Mouse (Mus musculus) limb, embryonic 13.5 days (tissue): ENCODE data around the gene 4930449I24Rik. TPM values are rescaled to one million over a fixed set of nuclear protein-coding genes. Genes with fewer than 3 reads are reported as not detected.
"Not testable (repeated sequence)": the region's sequence is repeated elsewhere in the genome, so short reads cannot be mapped to it uniquely, and the experiment has no call there.

Experiments used
- ATAC-seq: fragments of 200-750 bp; cut with Nextera tagmentation; 2 replicates; pipeline ENCODE4 v1.8.0; 2017; ENCODE audit warnings: low read depth, moderate number of reproducible peaks, moderate TSS enrichment; ENCODE audit not compliant: low FRiP score
- H3K27ac ChIP-seq: fragments of 300-500 bp; sonication (generic); 2 replicates; pipeline ENCODE4 v1.5.1; 2015; ENCODE audit warnings: inconsistent platforms, mild to moderate bottlenecking, moderate library complexity
- H3K27me3 ChIP-seq: fragments of 300-500 bp; sonication (generic); 2 replicates; pipeline ENCODE4 v1.6.1; 2015; ENCODE audit warnings: mild to moderate bottlenecking, inconsistent platforms
- H3K36me3 ChIP-seq: fragments of 300-500 bp; sonication (generic); 2 replicates; pipeline ENCODE4 v1.6.1; 2015; ENCODE audit warnings: inconsistent platforms, mild to moderate bottlenecking, moderate library complexity
- H3K4me1 ChIP-seq: fragments of 300-500 bp; sonication (generic); 2 replicates; pipeline ENCODE4 v1.6.1; 2015; ENCODE audit warnings: inconsistent platforms
- H3K4me2 ChIP-seq: fragments of 300-500 bp; sonication (generic); replicated peaks from 2 replicates; pipeline ENCODE4 v1.6.1; 2015; ENCODE audit warnings: inconsistent platforms, mild to moderate bottlenecking, moderate library complexity
- H3K4me3 ChIP-seq: fragments of 300-500 bp; sonication (generic); 2 replicates; pipeline ENCODE4 v1.5.1; 2015; ENCODE audit warnings: moderate library complexity, mild to moderate bottlenecking, inconsistent platforms
- H3K9ac ChIP-seq: fragments of 300-500 bp; sonication (generic); 2 replicates; pipeline ENCODE4 v1.6.1; 2015; ENCODE audit warnings: mild to moderate bottlenecking, inconsistent platforms
- H3K9me3 ChIP-seq: fragments of 300-500 bp; sonication (generic); 2 replicates; pipeline ENCODE4 v1.6.1; 2016; ENCODE audit warnings: inconsistent platforms
- WGBS: fragments of 180-500 bp; shearing (Covaris S2); methylation state at CpG from one replicate; pipeline ENCODE4 v1.1.7; 2015; 5-methylcytosine and 5-hydroxymethylcytosine counted together
- polyA plus RNA-seq: library from polyadenylated mRNA; unstranded; fragments of >200 nt; fragmentation: Nextera tagmentation; extraction: Ambion mirVana; gene quantifications from 2 replicates; pipeline ENCODE4 v1.2.1, GENCODE M21; 2015

4930449I24Rik gene
- not detected in 2 replicates for polyA plus RNA-seq

DNA sequence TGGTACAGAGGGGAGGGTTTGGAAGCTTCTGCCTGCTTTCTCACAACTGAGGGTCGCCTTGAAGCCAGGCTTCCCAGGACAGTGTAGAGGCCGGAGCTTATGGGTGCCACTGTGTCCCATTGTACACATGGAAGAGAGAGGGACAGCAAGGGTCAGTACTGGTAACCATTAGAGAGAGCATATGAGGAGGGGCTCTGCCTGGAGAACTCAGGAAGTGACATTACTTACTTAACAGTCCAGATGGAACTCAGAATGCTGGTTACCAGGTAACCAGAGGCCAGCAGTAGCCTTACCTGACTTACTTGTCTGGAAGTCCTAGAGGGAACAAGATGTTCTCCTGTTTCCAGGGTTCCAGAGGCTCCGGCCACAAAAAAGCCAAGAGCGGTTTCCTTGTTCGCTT lies at the start of gene 4930449I24Rik:
Gene 4930449I24Rik, plus strand, starts transcription at position 301 of the 400 bp plus-strand sequence.
- no CpG with 5 or more reads among the region's 5 CpGs for WGBS
- not testable (repeated sequence) for H3K36me3 ChIP-seq, H3K27ac ChIP-seq, ATAC-seq, H3K27me3 ChIP-seq, H3K4me3 ChIP-seq, H3K4me2 ChIP-seq, H3K4me1 ChIP-seq, H3K9me3 ChIP-seq, H3K9ac ChIP-seq

DNA sequence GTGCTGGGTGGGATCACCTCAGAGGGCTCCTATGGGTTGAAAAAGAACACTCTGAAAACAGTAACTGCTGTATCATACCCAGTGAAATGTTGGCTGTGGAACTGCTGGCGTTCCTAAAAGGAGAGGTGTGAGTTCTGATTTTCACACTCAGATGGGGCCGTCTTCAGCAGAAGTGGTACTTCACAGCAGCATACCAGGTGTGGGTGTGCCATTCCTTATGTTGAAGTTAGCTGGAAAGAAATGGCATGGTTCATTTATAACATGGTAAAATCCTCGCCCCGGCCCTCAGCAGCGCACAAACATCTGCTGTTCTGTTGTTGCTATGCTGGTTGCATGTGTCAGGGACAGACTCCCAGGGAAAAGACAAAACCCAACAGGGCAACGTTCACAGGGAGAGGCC lies 48.6 kb upstream of the 4930449I24Rik start:
- Histone ChIP-seq H3K9me3 (no peaks in the 10 kb centered on the region), H3K4me1 (no peaks in the 10 kb centered on the region), H3K27me3 (no peaks in the 10 kb centered on the region), H3K27ac (no peak overlapping the region), H3K36me3 (peaks cover 21% of the 10 kb centered on the region), H3K4me2 (no peak overlapping the region), H3K9ac (no peak overlapping the region), H3K4me3 (no peak overlapping the region)
- ATAC-seq, result no peak
- WGBS, result 92% methylated on average over 6 of the region's 6 CpGs

DNA sequence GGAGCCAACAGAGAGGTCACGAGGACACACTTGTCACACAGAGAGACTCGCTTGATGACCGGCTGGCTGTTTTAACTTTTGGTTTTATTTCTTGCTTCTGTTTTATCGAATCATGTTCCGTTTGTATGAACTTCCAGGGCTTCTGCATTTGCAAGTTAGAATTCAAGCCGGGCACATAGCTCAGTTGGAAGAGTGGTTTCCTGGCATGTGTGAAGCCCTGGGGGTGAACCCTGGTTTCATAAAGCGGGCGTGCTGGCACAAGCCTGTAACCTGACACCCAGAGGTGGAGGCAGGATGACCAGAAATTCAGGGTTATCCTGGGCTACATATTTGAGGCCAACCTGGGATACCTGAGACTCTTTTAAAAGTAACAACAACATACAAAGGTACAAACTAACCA lies 40.6 kb upstream of the 4930449I24Rik start:
- WGBS, result 78% methylated on average over 8 of the region's 8 CpGs
- ATAC-seq, result no peak
- H3K9me3 ChIP-seq, result no peaks in the 10 kb centered on the region

DNA sequence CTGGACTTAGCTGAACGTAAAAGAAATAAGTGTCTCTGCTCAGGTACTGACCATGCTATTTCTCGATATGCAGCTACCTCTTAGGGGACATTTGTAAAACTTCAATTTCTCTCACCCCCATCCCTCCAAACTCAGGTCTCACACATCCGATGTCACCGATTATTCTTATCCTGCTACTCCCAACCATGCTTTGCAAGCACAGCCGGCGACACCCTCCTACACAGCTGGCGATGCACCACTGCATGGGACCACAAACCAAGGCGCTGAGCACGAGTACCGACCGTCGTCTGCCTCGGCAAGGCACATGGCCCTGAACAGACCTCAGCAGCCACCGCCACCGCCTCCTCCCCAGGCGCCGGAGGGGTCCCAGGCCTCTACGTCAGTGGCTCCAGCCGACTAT lies 35.5 kb upstream of the 4930449I24Rik start:
- H3K9ac ChIP-seq, result no peak overlapping the region
- H3K27me3 ChIP-seq, result no peaks in the 10 kb centered on the region
- H3K4me2 ChIP-seq, result no peak overlapping the region
- H3K9me3 ChIP-seq, result no peaks in the 10 kb centered on the region
- 91% methylated on average over 19 of the region's 19 CpGs for WGBS
- H3K4me3 ChIP-seq, result no peak overlapping the region
- ATAC-seq, result no peak
- no peak overlapping the region for H3K27ac ChIP-seq
- peaks cover 17% of the 10 kb centered on the region; the same call in 1 of the 2 replicates for H3K36me3 ChIP-seq
- H3K4me1 ChIP-seq, result no peaks in the 10 kb centered on the region

More for the DNA sequence above, 40.6 kb upstream of the 4930449I24Rik start:
- H3K4me2 ChIP-seq, result no peak overlapping the region
- no peak overlapping the region for H3K4me3 ChIP-seq
- H3K9ac ChIP-seq, result no peak overlapping the region
- peaks cover 23% of the 10 kb centered on the region for H3K36me3 ChIP-seq
- H3K27me3 ChIP-seq, result no peaks in the 10 kb centered on the region
- no peaks in the 10 kb centered on the region for H3K4me1 ChIP-seq
- no peak overlapping the region for H3K27ac ChIP-seq

DNA sequence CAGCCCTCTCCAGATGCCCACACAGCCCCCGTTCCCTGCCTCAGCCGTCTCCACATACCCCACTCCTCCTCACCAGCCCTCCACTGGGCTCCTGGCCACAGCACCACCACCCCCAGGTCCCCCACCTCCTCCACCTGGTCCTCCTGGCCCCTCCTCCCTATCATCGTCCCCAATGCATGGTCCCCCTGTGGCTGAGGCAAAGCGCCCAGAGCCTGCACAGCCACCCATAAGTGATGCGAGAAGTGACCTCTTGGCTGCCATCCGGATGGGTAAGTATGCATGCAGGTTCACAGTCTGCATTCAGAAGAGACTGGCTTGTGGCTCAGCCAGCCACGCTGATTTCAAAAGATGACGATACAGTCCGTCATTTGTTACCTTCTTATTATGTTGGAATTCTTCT lies 33.9 kb upstream of the 4930449I24Rik start:
- Histone ChIP-seq H3K4me2 (no peak overlapping the region), H3K9ac (no peak overlapping the region)

DNA sequence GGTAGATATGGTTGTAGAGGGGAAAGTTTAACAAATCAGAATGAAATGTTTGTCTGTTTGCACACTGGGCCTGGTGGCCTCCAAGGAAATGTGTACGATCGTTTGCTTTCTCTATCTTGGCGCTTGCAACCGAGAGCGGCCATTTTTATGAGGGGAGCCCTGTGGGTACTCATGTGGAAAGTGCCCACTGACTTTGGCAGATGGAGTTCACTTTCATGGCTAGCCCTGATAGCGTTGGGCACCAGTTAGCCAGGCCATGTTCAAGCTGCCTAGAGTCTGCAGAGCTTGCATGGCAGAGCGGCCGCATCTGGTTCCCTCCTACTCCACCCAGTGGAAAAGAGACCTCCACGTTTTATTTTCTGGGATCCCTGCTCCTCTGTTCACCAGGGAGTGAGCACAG lies 31.4 kb upstream of the 4930449I24Rik start:
- peaks cover 16% of the 10 kb centered on the region; the same call in 1 of the 2 replicates for H3K36me3 ChIP-seq
- H3K9ac ChIP-seq, result no peak overlapping the region
- WGBS, result 88% methylated on average over 9 of the region's 9 CpGs
- H3K4me2 ChIP-seq, result no peak overlapping the region
- no peak for ATAC-seq
- H3K9me3 ChIP-seq, result no peaks in the 10 kb centered on the region
- H3K4me1 ChIP-seq, result no peaks in the 10 kb centered on the region
- no peaks in the 10 kb centered on the region for H3K27me3 ChIP-seq
- no peak overlapping the region for H3K27ac ChIP-seq
- no peak overlapping the region for H3K4me3 ChIP-seq

More for the DNA sequence above, 33.9 kb upstream of the 4930449I24Rik start:
- no peak overlapping the region for H3K4me3 ChIP-seq
- no peaks in the 10 kb centered on the region for H3K9me3 ChIP-seq
- H3K27ac ChIP-seq, result no peak overlapping the region
- no peaks in the 10 kb centered on the region for H3K4me1 ChIP-seq
- peaks cover 16% of the 10 kb centered on the region; the same call in 1 of the 2 replicates for H3K36me3 ChIP-seq
- H3K27me3 ChIP-seq, result no peaks in the 10 kb centered on the region
- ATAC-seq, result no peak
- WGBS, result 92% methylated on average over 9 of the region's 9 CpGs

DNA sequence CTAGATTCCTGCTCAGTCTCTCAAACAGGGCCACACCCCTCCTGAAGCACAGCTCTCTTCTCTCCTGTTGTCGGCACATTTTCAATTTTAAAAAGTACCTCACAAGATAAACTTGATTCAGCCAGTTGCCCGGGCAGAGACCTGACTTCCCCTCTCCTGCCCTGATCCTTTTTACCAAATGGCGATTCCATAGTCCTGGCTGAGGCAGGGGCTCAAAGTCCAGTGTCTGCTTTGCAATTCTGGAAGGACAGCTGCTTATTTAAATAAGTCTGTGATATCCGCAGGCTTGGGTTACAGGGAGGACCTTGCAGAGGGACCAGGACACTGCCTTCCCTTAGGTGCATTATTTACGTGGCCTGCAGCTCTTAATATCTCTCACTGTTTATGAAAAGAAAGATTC lies 30.9 kb upstream of the 4930449I24Rik start:
- Histone ChIP-seq H3K9ac (no peak overlapping the region), H3K36me3 (peaks cover 16% of the 10 kb centered on the region; the same call in 1 of the 2 replicates), H3K9me3 (no peaks in the 10 kb centered on the region), H3K4me1 (no peaks in the 10 kb centered on the region), H3K27ac (no peak overlapping the region), H3K27me3 (no peaks in the 10 kb centered on the region), H3K4me2 (no peak overlapping the region), H3K4me3 (no peak overlapping the region)
- WGBS, result 87% methylated on average over 5 of the region's 5 CpGs
- no peak for ATAC-seq

DNA sequence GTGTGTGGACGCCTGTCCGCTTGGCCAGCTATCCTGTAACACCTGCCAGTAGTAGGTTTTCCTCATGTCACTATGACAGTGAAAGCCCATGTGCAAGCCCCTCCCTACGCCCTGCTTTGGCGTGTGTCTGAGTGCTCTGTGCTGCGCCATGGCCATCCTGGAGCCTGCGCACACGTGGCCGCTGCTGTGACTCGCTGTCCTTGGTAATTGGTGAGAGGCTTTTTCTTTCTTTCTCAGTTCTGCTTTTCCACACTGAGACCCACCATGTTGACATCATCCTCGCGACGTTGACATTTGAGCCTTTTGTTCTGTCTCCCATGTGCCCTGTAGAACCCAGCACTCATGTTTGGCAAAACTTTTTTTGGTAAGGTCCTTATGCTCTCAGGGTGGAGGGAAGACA lies 30.4 kb upstream of the 4930449I24Rik start:
- no peaks in the 10 kb centered on the region for H3K4me1 ChIP-seq
- no peaks in the 10 kb centered on the region for H3K9me3 ChIP-seq
- H3K4me3 ChIP-seq, result no peak overlapping the region
- WGBS, result 91% methylated on average over 12 of the region's 12 CpGs
- no peak overlapping the region for H3K27ac ChIP-seq
- H3K27me3 ChIP-seq, result no peaks in the 10 kb centered on the region
- H3K36me3 ChIP-seq, result peaks cover 16% of the 10 kb centered on the region; the same call in 1 of the 2 replicates
- H3K4me2 ChIP-seq, result no peak overlapping the region
- no peak overlapping the region for H3K9ac ChIP-seq
- ATAC-seq, result no peak

DNA sequence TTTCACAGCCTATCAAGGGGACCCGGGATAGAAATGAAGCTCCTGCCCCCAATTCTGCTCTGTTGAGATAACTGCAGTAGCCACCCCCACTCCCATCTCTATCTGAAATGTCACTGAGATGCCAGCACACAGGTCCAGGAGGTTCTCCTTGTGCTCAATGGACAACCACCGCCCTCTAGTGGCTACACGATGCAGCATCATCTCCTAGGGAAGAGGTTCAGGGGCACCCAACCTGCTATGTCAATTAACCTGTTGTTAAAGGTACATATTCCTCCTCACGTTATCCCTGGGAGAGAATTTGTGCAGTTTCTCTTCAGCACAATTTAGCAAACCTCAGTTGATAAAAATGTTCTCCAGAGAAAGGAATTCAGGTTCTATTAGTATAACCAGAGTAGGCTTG lies 22.6 kb upstream of the 4930449I24Rik start:
- not testable (repeated sequence) for H3K4me1 ChIP-seq, H3K27me3 ChIP-seq, H3K9me3 ChIP-seq, H3K9ac ChIP-seq, H3K36me3 ChIP-seq, ATAC-seq, H3K27ac ChIP-seq, H3K4me3 ChIP-seq, H3K4me2 ChIP-seq
- WGBS, result 12% methylated on average over 4 of the region's 4 CpGs

DNA sequence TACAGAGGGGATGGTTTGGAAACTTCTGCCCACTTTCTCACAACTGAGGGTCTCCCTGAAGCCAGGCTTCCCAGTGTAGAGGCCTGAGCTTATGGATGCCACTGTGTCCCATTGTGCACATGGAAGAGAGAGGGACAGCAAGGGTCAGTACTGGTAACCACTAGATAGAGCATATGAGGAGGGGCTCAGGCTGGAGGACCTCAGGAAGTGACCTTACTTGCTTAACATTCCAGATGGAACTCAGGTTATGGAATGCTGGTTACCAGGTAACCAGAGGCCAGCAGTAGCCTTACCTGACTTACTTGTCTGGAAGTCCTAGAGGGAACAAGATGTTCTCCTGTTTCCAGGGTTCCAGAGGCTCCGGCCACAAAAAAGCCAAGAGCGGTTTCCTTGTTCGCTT lies 20.5 kb upstream of the 4930449I24Rik start, which contains the start of gene Gm6408:
Gene Gm6408, plus strand, starts transcription at position 301 of the 400 bp plus-strand sequence.
- H3K4me1 ChIP-seq, ATAC-seq, H3K9ac ChIP-seq, H3K9me3 ChIP-seq, H3K27me3 ChIP-seq, H3K36me3 ChIP-seq, H3K4me3 ChIP-seq, H3K4me2 ChIP-seq, H3K27ac ChIP-seq: not testable (repeated sequence)
- 81% methylated on average over 3 of the region's 3 CpGs for WGBS

DNA sequence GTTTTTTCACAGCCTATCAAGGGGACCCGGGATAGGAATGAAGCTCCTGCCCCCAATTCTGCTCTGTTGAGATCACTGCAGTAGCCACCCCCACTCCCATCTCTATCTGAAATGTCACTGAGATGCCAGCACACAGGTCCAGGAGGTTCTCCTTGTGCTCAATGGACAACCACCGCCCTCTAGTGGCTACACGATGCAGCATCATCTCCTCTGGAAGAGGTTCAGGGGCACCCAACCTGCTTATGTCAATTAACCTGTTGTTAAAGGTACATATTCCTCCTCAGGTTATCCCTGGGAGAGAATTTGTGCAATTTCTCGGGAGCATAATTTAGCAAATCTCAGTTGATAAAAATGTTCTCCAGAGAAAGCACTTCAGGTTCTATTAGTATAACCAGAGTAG lies 13.2 kb upstream of the 4930449I24Rik start:
- not testable (repeated sequence) for H3K4me2 ChIP-seq, ATAC-seq, H3K36me3 ChIP-seq, H3K4me1 ChIP-seq, H3K27me3 ChIP-seq, H3K27ac ChIP-seq, H3K9ac ChIP-seq, H3K4me3 ChIP-seq, H3K9me3 ChIP-seq
- WGBS, result 8% methylated on average over 3 of the region's 4 CpGs

DNA sequence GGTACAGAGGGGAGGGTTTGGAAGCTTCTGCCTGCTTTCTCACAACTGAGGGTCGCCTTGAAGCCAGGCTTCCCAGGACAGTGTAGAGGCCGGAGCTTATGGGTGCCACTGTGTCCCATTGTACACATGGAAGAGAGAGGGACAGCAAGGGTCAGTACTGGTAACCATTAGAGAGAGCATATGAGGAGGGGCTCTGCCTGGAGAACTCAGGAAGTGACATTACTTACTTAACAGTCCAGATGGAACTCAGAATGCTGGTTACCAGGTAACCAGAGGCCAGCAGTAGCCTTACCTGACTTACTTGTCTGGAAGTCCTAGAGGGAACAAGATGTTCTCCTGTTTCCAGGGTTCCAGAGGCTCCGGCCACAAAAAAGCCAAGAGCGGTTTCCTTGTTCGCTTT lies 11.1 kb upstream of the 4930449I24Rik start, which contains the start of gene Gm6370:
Gene Gm6370, plus strand, starts transcription at position 301 of the 400 bp plus-strand sequence.
- H3K27me3 ChIP-seq, H3K4me1 ChIP-seq, H3K4me2 ChIP-seq, H3K4me3 ChIP-seq, H3K36me3 ChIP-seq, H3K27ac ChIP-seq, H3K9ac ChIP-seq, H3K9me3 ChIP-seq, ATAC-seq: not testable (repeated sequence)
- no CpG with 5 or more reads among the region's 5 CpGs for WGBS

DNA sequence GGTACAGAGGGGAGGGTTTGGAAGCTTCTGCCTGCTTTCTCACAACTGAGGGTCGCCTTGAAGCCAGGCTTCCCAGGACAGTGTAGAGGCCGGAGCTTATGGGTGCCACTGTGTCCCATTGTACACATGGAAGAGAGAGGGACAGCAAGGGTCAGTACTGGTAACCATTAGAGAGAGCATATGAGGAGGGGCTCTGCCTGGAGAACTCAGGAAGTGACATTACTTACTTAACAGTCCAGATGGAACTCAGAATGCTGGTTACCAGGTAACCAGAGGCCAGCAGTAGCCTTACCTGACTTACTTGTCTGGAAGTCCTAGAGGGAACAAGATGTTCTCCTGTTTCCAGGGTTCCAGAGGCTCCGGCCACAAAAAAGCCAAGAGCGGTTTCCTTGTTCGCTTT lies 11.6 kb downstream of the 4930449I24Rik start, which contains the start of gene Gm3402:
Gene Gm3402, plus strand, starts transcription at position 301 of the 400 bp plus-strand sequence.
- H3K9me3 ChIP-seq, H3K4me3 ChIP-seq, ATAC-seq, H3K36me3 ChIP-seq, H3K27me3 ChIP-seq, H3K4me1 ChIP-seq, H3K4me2 ChIP-seq, H3K9ac ChIP-seq, H3K27ac ChIP-seq: not testable (repeated sequence)
- 90% methylated on average over 1 of the region's 5 CpGs for WGBS
